Mouse (Mus musculus): Measurements from ENCODE around the gene Gm43302.
"Not testable (repeated sequence)": the region's sequence is repeated elsewhere in the genome, so short reads cannot be mapped to it uniquely, and the experiment has no call there.

GRCm38 (mm10) chr5:105293226-105294165 lies at the start of gene Gm43302, which contains the start of gene Gbp6:
- TF ChIP-seq CTCF (IDR thresholded peaks at IDR 0.05; ENCODE audit: insufficient read depth, low read length); POLR2A (IDR thresholded peaks at IDR 0.05; ENCODE audit: borderline replicate concordance, extremely low read depth, low read depth, low read length): not testable (repeated sequence)

Data from lung, adult 2 months (tissue).